Mouse (Mus musculus) gonadal fat pad, adult 2 months (tissue): ENCODE results near the gene Nelfcd. TPM values are rescaled to one million over a fixed set of nuclear protein-coding genes. Genes with fewer than 3 reads are reported as not detected.
A peak's percentile ranks its signal among the peaks of the same experiment; 100 is the strongest.

ENCODE experiments used
- DNase-seq: peaks from one replicate; pipeline ENCODE4 v3.0.0-alpha.2; 2012; ENCODE audit warnings: low read depth
- polyA plus RNA-seq: library from polyadenylated mRNA; depleted of rRNA; stranded (reverse); fragments of >200 nt; gene quantifications from 2 replicates; pipeline ENCODE4 v1.2.3, GENCODE M21; 2012

The Nelfcd gene
- polyA plus RNA-seq, 1 experiment = 50.8 TPM

GRCm38 (mm10) chr2:174436916-174437696, 21.5 kb downstream of the Nelfcd start:
- no peak for DNase-seq

- no peak for DNase-seq
Measured at GRCm38 (mm10) chr2:174437697-174437982, 22.0 kb downstream of the Nelfcd start.

GRCm38 (mm10) chr2:174438181-174438580, 22.6 kb downstream of the Nelfcd start:
- no peak for DNase-seq

- DNase-seq = no peak
Measured at GRCm38 (mm10) chr2:174438737-174439449, 23.3 kb downstream of the Nelfcd start, which contains the start of gene Ctsz. TSS of gene Ctsz (minus strand) at chr2:174439039.

- no peak for DNase-seq
Measured at GRCm38 (mm10) chr2:174439450-174439838, 23.8 kb downstream of the Nelfcd start.

- no peak for DNase-seq
Measured at GRCm38 (mm10) chr2:174439961-174440360, 24.4 kb downstream of the Nelfcd start.

- no peak for DNase-seq
Measured at GRCm38 (mm10) chr2:174441898-174442297, 26.3 kb downstream of the Nelfcd start.

GRCm38 (mm10) chr2:174442460-174442859, 26.9 kb downstream of the Nelfcd start:
- DNase-seq = no peak

- no peak for DNase-seq
Measured at GRCm38 (mm10) chr2:174443046-174443445, 27.4 kb downstream of the Nelfcd start.

- DNase-seq = no peak
Measured at GRCm38 (mm10) chr2:174444359-174444758, 28.8 kb downstream of the Nelfcd start.

- DNase-seq = no peak
Measured at GRCm38 (mm10) chr2:174445018-174445417, 29.4 kb downstream of the Nelfcd start.

- no peak for DNase-seq
Measured at GRCm38 (mm10) chr2:174446492-174446891, 30.9 kb downstream of the Nelfcd start.

- no peak for DNase-seq
Measured at GRCm38 (mm10) chr2:174446905-174447304, 31.3 kb downstream of the Nelfcd start.

GRCm38 (mm10) chr2:174448405-174448804, 32.8 kb downstream of the Nelfcd start:
- DNase-seq = no peak

- DNase-seq = no peak
Measured at GRCm38 (mm10) chr2:174450353-174450752, 34.7 kb downstream of the Nelfcd start, which contains the start of gene Tubb1. TSS of gene Tubb1 (plus strand) at chr2:174450695.

- DNase-seq = no peak
Measured at GRCm38 (mm10) chr2:174453681-174454080, 38.1 kb downstream of the Nelfcd start.

- DNase-seq = no peak
Measured at GRCm38 (mm10) chr2:174459365-174459764, 43.8 kb downstream of the Nelfcd start.

GRCm38 (mm10) chr2:174463370-174463769, 47.8 kb downstream of the Nelfcd start:
- no peak for DNase-seq

- peak; percentile 49 for DNase-seq
Measured at GRCm38 (mm10) chr2:174463789-174464523, 48.4 kb downstream of the Nelfcd start, which contains the start of gene Atp5e. TSS of gene Atp5e (minus strand) at chr2:174464105.

GRCm38 (mm10) chr2:174470333-174470732, 54.7 kb downstream of the Nelfcd start:
- DNase-seq = no peak

- DNase-seq = no peak
Measured at GRCm38 (mm10) chr2:174470786-174471405, 55.3 kb downstream of the Nelfcd start.

GRCm38 (mm10) chr2:174472407-174472806, 56.8 kb downstream of the Nelfcd start:
- no peak for DNase-seq
